Mouse (Mus musculus) bone marrow macrophage, adult 2 months (primary cell): Measurements from ENCODE around the gene Mta3.

Source experiments
- CTCF ChIP-seq: IDR thresholded peaks from 2 replicates; pipeline ENCODE4 v1.5.1; 2012; ENCODE audit warnings: low read depth, mild to moderate bottlenecking, low read length, moderate library complexity
- POLR2A ChIP-seq: IDR thresholded peaks from 2 replicates; pipeline ENCODE4 v1.6.1; 2012; ENCODE audit warnings: mild to moderate bottlenecking, low read depth, low read length, borderline replicate concordance

GRCm38 (mm10) chr17:83847100-83847499, 141.1 kb downstream of the Mta3 start:
- TF ChIP-seq POLR2A (no peak), CTCF (no peak)
